Mouse (Mus musculus) adrenal gland, postnatal 4 days (tissue): ENCODE data around the gene Tff3. TPM values are rescaled to one million over a fixed set of nuclear protein-coding genes. Genes with fewer than 3 reads are reported as not detected.

Experiments used
- DNase-seq, 2 experiments: peaks; one replicate each; pipeline ENCODE4 v3.0.0; 2021 to 2022; ENCODE audit warnings: low spot score in 2 of 2, mixed read lengths in 2 of 2
- total RNA-seq, 2 experiments: library from RNA; stranded (reverse); gene quantifications; 2 replicates each; pipeline ENCODE4 v1.2.3; 2021

Tff3 gene
- total RNA-seq, 2 experiments from 2014 or later, result not detected

DNA sequence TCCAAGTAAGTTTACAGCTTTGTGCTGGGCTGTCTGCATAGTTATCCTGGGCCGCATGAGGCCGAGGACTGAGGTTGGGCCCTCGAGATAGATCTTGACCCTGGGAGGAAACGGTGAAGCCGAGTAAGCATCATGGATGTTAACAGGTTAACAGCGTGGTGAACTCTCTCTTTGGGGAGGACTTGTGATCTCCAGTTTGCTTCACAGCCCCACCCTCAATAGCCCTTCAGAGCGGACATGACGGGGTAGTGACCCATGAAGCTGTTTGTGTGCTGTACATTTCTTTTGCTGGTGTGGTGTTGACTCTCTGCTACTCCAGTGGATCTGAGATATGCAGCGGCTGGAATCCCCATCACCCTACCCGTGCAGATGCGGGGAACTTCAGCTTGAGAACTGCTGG lies 50.9 kb downstream of the Tff3 start:
- DNase-seq, result no peak

DNA sequence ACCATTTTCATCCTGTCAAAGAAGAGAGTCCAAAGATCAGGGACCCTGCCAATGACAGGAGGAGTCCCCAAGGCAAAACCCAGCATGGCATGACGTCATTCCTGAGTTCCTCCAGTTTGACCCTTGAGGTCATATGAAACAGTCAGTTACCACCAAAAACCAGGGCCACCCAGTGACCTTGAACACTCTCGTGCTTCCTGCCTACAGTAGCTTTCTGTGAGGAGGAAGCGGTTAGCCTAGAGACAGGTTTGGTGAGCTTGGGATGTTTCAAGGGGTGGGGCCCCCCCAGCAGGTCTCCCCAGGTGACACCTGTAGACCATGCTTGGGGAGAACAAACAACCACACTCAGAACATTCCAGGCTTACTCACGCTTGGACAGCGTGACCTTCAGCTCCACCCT lies 51.9 kb downstream of the Tff3 start:
- DNase-seq, result no peak

DNA sequence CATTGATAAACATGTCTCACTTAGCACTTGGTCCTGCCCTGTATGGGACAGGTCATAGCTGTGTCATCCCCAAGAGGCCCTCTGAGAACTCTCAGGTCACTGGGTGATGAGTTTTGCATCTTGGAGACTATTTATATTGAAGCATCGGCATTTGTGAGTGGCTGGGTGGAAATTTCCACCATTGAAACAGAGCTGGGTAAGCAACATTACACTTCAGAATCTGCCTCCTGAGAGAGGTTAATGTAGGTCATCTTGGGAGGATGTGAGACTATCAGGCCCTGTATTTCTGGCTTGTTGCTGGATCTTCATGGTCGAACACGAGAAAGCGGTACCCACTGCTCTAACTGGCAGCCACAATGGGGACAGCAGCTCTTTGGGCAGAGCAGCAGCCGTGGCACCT lies 54.0 kb downstream of the Tff3 start:
- DNase-seq, result no peak

Other genes starting within 250 kb of the Tff3 start
- gene Glp1r, start 227.8 kb downstream of the Tff3 start, total RNA-seq, result 1 to 10 TPM in 1 of 2 experiments, under 1 TPM in 1; 0.37 to 2.9 TPM
- under 1 TPM in 1 of 2 experiments, not detected in 1; 0.08 TPM for gene Umodl1, start 175.0 kb downstream of the Tff3 start, total RNA-seq
- 10 to 100 TPM; 15.4 to 17.2 TPM for gene Abcg1, start 72.0 kb downstream of the Tff3 start, total RNA-seq
- gene Tff2, start 14.6 kb upstream of the Tff3 start, total RNA-seq, result 10 to 100 TPM in 1 of 2 experiments, not detected in 1; 35.5 TPM
- gene Tff1, start 35.6 kb upstream of the Tff3 start, total RNA-seq, result not detected
- gene Tmprss3, start 69.3 kb upstream of the Tff3 start, total RNA-seq, result under 1 TPM in 1 of 2 experiments, not detected in 1; 0.11 TPM
- under 1 TPM; 0.11 to 0.23 TPM for gene Ubash3a, start 78.2 kb upstream of the Tff3 start, total RNA-seq
- gene Rsph1, start 147.7 kb upstream of the Tff3 start, total RNA-seq, result 1 to 10 TPM; 5.5 TPM
- gene Slc37a1, start 157.1 kb upstream of the Tff3 start, total RNA-seq, result 10 to 100 TPM; 14.2 to 14.9 TPM